Mouse (Mus musculus): Measurements from ENCODE around the gene Zfp628.
"Not testable (repeated sequence)": the region's sequence is repeated elsewhere in the genome, so short reads cannot be mapped to it uniquely, and the experiment has no call there.

The Zfp628 gene

DNA sequence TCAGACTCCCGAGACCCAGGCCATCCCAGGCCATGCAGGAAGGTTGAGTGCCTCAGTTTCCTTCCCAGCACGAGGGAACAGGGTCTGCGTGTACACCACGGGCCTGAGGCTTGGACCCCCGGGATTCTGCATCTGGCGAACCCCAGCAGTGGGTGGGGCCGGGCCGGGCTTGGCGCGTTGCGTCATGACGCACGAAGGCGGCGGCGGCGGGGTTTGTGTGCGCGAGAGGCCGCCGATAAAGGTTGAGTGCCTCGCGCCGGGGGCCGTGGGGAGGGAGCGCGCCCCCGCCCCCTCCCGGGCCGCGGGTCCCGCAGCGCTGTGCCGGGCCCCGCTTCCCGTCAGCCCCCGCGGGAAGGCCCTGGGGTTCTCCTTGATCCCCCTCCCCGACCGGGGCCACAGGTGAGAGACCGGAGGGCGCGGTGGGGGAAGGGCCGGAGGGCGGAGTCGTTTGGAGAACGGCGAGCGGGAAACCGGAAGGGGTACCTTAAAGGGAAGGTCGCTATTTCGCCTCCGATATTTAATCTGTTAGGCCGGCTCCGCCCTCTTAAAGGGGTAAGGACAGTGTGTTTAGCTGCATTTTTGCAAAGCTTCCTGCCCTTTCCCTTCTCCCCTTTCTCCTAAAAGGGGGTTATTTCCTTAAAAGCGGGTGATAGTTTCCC lies at the start of gene Zfp628:
Gene Zfp628 (plus strand): TSS at position 211 of the 659 bp plus-strand sequence.
- peak; percentile 94 for DNase-seq (ENCODE audit: low spot score)

DNA sequence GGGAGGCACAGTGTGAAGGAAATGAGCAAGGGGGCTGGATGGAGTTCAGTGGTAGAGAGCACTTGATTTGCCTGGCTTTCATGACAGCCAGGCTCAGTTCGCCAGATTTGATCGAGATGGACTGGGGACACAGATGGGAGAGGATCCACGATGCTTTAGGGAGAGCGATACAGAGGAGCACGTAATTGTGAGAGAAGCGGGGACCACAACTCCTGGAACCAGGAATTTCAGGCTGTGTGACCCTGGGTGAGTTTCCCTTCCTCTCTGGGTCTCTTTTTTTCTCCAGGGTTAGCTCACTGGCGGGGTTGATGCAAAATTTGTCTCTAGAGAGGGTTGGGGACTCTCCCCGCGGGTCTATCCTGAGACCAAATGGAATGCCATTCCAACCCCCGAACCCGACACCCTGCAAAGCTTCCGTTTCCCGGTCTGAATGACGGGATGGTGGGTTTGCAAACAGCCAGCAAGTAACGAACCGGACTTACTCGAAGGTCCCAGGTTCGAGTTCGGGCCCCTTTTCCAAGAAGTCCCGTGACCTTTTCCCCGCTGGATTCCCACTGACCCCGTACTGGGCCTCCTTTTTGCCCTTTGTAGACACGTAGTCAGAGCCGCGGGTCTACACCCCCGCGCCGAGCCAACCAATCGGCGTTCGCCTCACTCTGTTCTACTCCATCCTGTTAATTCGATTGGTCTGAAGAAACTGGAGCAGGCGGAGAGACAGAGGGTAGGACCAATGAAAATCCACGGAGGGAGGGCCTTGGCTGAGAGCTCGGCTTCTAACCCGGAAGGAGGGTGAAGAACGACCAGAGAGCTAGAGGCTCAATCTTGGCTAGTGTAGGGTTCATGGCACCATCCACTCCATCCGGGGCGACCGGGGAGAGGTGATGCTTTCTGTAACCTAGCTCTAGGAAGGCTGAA lies 49.2 kb upstream of the Zfp628 start:
- DNase-seq (ENCODE audit: low spot score): peak; percentile 88

DNA sequence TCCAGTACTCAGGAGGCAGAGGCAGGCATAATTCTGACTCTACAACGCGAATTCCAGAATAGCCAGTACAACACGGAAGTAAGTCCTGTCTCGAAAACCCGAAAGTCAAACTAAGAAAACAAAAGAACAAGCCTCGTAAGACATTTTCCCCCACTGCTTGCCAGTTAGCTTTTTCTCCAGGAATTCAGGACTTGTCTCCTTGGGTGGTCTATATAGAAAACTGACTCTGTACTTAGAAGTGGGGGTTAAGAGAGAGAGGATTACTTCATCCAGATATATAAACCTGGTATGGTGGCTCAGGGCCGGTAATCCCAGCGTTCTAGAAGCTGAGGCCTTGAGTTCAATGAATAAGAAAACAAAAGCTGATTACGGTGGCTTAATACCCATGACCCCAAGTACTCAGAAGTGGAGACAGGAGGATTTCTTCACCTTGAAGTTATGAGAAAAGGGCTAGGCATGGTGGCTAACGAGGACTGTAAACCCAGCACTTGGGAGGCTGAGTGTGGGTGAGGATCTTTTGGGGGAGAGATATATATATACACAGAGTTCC lies 48.3 kb upstream of the Zfp628 start:
- DNase-seq (ENCODE audit: low spot score): no peak

DNA sequence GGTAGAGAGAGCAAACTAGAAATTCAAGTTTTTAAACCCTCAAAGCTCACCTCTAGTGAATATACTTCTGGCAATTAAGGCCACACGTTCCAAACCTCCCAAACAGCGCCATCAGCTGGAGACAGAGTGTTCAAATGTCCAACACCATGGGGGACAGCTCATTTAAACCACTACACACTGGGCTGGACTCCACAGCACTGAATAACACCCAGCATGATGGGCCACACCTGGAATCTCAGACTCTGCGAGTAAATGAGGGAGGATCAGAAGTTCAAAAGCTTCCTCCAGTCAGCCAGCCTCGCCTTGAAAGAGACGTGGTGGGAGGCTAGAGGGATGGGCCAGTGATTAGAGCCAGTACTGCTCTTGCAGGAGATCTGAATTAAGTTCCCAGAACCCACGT lies 44.9 kb upstream of the Zfp628 start, which contains the start of gene Isoc2b:
Gene Isoc2b (minus strand): TSS at position 126 of the 400 bp plus-strand sequence.
- DNase-seq (ENCODE audit: low spot score): no peak

DNA sequence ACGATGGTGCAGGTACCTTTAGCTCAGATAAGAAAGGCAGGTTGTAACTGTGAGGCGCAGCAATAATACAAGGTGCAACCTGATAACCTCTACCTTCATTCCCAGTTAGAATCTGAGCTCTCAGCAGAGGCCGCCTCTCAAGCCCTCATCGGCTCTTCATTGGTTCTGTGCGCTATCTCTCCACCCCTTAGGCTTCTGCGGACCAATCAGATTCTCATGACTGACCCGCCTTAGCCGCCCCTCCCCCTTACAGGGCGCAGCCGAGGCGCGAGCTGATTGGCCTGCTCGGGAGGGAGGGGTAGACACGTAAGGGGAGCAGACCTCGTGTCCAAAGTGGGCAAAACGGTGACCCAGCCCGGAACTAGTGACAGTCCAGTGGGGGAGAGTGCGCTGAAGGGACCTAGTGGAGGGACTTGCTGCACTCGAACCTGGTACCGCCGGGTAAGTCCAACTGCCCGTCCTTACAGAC lies 38.2 kb upstream of the Zfp628 start, which contains the start of gene Isoc2a:
Gene Isoc2a (plus strand): TSS at position 401 of the 469 bp plus-strand sequence.
- peak; percentile 94 for DNase-seq (ENCODE audit: low spot score)

DNA sequence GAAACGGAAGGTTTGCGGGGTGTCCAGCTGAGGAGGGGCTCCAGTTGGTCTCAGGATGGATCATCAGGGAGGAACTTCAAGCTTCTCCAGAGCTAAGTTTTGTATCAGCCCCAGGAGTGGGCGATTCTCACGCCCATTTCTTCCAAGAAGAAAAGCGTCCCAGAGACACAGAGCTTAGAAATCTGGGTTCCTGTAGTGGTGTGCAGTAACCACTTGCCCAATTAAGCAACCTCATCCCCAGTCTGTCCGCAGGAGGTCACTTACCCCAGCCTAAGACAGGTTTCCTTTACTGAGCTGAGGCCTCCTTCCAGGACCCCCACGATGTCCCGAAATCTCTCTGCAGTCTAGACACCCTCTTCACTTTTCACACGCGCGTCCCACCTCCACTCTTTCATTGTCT lies 37.8 kb upstream of the Zfp628 start:
- peak; percentile 28 for DNase-seq (ENCODE audit: low spot score)

DNA sequence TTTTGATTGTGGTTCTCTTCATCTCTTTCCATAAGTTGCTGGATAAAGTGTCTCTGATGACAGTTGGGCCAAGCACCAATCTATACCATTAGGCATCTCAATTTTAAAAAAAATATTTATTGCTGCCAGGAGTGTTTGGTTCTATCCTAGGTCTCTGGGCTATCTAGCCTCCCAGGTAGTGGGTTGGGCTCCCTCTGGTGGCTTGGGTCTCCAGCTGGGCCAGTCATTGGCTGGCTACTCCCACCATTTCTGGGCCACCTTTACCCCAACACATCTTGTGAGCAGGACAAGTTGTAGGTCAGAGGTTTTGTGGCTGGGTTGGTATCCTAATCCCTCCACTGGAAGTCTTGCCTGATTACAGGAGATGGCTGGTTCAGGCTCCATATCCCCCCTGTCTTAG lies 36.8 kb upstream of the Zfp628 start:
- peak; percentile 15 for DNase-seq (ENCODE audit: low spot score)

DNA sequence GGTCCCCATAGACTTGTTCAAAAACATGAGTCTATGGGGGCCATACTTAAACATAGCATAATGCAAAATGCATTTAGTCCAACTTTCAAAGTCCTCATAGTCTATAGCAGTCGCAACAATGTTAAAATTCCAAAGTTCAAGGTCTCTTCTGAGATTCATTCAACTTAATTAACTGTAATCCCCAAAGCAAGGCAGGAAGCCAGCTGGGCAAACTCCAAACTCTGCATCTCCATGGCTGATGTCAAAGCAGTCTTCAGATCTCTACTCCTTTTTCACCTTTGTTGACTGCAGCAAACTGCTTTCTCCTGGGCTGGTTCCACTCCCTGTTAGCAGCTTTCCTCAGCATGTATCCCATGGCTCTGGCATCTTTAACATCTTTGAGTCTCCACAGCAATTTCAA lies 36.0 kb upstream of the Zfp628 start:
- DNase-seq (ENCODE audit: low spot score): not testable (repeated sequence)

DNA sequence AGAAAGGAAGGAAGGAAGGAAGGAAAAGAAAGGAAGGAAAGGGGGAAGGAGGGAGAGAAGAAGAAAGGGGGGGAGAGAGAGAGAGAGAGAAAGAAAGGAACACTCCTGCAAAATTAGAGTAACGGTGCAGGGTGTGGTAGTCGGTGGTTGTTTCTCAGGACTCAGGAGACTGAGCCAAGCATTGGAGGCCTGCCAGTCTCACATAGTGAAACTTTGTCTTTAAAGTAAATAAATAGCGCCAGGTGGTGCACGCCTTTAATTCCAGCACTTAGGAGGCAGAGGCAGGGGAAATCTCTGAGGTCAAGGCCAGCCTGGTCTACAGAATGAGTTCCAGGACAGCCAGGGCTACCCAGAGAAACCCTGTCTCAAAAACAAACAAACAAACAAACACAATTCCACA lies 28.3 kb upstream of the Zfp628 start:
- no peak for DNase-seq (ENCODE audit: low spot score)

DNA sequence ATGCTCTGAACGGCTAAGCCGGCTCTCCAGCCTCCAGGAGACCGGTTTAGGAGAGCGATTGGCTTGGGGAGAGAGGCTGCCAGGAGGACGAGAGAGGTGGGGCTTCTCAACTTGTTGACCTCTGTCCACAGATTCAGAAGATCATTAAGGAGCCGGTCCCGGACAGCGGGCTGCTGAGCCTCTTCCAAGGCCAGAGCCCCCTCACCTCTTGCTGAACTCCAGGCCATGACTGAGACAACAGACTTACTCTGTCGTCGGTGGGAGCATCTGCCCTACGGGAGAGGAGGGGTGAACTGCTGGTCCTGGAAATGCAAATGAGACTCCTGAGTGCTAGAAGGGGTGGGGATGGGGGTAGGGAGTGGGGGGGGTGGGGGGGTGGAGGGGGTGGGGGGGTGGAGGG lies 19.8 kb upstream of the Zfp628 start:
- no peak for DNase-seq (ENCODE audit: low spot score)

DNA sequence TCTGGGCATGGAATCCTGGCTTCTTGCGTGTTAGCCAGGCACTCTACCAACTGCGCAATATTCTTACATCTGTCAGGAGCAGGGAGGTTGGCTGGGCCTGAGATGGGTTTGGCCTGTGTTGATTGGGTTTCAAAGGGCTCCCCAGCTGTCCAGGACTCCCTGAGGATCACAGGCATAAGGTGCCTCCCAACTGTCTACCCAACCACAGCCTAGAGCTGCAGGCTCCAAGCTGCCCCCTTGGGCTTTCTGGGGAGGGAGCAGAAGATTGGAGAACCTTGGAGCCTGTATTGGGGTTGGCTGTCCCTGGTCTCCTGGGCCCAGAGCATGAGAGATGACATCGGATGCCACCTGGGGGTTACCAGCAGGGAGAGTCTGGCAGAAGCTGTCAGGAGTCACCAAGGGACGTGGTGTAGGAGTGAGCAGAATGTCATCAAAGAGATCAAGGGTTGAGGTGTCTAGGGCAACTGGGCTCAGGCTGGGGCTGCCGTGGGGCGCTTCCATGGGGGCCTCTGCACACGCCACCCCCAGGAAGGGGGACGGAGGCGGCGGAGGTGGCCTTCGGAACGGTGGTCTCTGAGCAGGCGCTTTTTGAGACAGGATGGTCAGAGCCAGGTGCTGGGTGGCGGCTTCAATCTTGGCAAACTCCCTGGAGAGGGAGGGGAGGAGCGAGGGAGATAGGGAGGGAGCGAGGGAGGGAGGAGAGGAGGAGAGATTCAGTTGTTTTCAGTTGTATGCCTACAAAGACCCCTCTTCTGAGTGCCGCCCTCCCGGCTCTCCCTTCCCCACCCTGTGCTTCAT lies 16.0 kb upstream of the Zfp628 start:
- DNase-seq (ENCODE audit: low spot score): no peak

DNA sequence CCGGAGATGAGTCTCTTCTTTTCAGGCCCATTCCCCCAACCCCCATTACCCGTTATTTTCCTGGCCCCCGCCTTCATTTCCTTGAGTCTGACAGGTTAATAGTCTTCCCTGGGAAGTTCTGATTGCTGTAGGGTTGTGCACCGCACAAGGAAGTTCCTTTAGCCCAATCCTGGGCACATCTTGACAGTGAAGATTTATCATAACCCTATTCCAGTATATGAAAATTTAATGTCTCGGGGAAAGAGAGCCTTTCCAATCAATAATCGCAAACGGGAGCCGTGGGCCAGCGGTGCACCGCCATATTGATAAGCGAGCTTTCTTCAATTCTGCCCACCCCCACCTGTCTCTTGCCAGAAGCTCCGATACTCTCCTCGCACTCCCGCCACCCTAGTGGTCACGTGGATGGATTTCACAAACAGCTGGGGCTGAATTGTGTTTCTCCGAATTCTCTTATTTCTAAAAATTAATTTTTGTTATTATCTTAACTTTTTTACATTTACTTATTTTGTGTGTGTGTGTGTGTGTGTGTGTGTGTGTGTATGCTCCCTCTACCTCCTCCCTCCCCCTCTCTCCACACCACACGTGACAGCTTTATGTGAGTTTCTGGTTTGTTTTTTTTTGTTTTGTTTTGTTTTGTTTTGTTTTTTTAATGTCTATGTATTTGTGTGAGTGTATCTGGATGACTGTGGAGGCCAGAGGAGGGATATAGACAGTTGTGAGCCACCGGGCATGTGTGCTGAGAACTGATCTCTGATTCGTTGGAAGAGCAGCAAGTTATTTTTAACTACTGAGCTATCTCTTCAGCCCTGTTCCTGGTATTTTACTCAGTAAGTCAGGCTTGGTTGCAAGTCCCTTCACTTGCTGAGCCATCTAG lies 15.1 kb upstream of the Zfp628 start:
- no peak for DNase-seq (ENCODE audit: low spot score)

DNA sequence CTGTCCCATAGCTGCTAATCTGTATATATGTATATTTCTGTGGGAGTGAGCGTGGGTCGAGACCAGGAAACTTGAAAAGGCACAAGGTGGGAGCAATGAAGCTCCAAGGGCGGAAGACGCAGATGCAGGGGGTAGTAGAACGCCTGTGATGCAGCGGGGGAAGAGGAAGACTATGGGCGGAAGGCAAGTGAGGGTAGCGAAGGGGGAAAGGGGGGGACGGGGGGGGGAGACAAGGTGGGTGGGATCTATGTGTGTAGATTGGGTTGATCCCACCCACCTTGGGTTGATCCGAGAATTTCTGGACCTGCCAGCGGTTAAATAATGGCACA lies 14.5 kb upstream of the Zfp628 start:
- DNase-seq (ENCODE audit: low spot score): no peak

DNA sequence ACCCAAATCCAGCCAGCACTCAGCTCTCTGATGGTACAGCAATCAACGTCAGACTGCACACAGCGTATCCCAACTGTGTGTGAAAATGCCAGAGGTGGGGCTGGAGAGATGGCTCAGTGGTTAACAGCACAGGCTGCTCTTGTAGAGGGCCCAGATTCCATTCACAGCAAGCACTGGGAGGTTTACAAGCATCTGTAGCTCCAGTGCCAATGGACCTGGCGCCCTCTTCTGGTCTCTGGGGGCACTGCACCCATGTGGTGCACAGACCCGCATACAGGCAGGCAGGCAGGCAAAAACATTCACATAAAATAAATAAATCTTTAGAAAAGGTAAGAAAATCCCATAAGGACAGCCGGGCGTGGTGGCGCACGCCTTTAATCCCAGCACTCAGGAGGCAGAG lies 13.8 kb upstream of the Zfp628 start:
- DNase-seq (ENCODE audit: low spot score): no peak

DNA sequence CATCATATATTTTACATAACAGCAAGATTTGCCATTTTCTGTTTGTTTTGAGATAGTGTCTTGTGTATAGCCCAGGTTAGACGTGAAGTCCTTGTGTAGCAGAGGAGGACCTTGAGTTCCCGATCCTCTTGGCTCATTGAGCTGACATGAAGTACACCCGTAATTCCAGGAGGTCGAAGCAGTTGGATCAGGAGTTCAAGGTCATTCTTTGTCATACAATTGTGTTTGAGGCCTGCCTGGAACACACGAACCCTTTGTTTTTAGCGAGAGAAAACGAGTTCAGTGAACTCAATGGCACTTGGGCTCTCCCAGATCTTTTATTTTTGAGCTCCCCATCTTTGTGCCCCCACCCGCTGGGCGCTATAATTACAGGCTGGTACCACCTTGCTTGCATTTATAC lies 12.6 kb upstream of the Zfp628 start:
- no peak for DNase-seq (ENCODE audit: low spot score)

DNA sequence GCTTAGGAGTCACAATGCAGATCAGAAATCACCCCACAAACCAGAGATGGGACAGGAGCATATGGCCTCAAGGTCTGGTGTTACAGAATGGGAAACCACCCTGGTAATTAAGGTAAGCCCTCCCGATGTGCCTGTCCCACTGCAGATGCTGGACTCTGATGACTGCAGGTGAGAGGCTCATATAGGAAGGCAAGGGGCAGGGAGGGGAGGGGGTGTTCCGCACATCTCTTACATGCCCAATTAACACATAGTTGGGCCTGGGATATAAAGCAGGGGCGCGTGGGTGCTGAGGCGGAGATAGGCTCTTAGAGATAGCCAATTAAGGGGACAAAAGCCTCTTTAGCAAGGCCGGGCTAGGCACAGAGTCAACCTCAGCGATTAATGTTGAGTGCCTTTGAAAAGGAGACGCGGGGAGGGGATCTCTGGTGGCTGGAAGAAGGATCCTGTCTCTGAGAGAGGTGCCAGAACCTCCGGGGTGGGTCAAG lies 8.5 kb upstream of the Zfp628 start, which contains the start of gene Gm36210:
Gene Gm36210 (minus strand): TSS at position 51 of the 485 bp plus-strand sequence.
- DNase-seq (ENCODE audit: low spot score): no peak

DNA sequence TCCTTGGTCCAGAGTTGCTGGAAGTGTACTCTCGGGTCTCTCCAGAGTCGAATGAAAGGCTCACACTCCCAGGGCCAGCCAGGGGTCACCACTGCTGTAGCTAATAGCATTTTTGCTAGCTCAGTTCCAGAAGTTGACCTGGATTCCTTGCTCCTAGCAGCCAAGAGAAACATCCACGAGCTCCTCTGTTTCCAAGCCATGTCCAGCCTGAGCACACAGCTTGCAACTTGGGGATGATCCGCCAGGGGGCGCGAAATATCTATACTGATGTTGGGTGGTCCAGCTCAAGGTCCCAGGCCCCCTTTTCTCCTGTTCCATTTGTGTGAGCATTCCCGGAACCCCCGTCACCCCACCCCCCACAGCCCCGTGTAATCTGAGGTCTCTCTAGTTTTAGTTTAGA lies 3.5 kb upstream of the Zfp628 start:
- no peak for DNase-seq (ENCODE audit: low spot score)

DNA sequence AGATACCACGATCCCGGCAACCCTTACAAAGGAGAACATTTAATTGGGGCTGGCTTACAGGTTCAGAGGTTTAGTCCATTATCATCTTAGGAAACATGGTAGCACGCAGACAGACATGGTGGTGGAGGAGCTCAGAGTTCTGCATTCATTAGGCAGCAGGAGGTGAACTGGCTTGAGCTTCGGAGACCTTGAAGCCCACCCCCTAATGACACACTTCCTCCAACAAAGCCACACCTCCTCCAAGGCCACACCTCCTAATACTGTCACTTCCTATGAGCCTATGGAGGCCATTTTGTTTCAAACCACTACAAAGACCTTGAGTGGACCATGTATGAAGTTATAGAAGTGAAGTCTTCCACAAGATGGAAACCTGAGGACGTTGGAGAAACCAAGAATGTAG lies 2.8 kb upstream of the Zfp628 start:
- DNase-seq (ENCODE audit: low spot score): no peak

DNA sequence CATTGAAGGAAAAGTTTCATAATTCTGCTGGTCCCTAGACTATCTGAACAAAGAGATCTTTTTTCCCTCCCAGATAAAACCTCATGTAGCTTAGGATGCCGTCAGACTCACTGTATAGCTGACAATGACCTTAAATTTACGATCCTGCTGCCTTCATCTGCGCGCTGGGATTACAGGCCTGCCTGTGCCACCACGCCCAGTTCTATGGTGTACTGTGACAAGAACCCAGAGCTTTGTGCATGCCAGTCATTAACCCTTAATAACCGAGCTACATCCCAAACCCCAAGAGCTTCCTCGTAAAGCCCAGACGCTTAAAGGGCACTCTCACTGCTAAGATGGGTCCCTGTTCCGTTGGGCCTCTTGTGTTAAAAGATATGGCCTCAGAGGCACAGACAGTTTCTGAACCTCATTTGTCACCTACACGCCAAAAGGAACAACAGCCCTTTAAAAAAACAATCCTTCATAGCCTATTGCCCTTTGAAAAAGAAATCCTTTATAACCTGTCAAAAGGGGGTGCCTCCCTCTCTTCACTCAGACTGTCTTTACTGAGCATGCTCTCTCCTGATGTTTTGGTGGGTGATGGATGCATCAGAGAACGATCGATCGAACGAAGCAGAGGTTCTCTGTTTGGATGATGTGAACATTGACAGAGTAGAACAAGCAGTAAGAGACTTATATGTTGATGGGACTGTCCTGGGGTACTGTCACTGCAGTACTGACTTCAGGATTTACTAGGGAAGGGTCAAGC lies 826 bp downstream of the Zfp628 start:
- DNase-seq (ENCODE audit: low spot score): peak; percentile 70

DNA sequence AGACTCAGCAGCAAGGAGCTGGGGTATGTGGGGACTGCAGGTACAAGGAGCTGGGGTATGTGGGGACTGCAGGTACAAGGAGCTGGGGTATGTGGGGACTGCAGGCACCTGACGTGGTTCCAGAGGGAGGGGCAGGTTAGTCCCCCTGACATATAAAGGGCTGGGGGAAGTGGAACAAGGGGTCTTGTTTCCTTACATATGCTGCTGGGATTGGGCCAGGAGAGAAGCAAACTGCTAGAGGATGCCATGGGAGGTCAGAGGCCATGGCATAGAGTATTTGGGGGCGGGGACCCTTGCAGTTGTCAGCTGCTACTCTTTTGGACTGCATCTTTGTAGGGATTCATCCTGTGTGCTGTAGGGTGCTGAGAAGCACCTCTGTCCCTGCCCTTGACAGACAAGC lies 2.5 kb downstream of the Zfp628 start:
- no peak for DNase-seq (ENCODE audit: low spot score)

All from MN1 (cell line).